Mouse (Mus musculus) erythroblast, embryonic 14.5 days (primary cell): Measurements from ENCODE around the gene Krt7.

ENCODE experiments used
- GATA1 ChIP-seq: IDR thresholded peaks from 2 replicates; pipeline ENCODE4 v1.6.1; 2012; ENCODE audit warnings: low read length, inconsistent platforms, mixed read lengths
- TAL1 ChIP-seq: IDR thresholded peaks from 3 replicates; pipeline ENCODE4 v1.6.1; 2012; ENCODE audit warnings: low read length, inconsistent platforms, mixed read lengths

- TF ChIP-seq TAL1: no peak
- TF ChIP-seq GATA1: no peak
Observed at GRCm38 (mm10) chr15:101424914-101425313, 14.1 kb downstream of the Krt7 start.
